Mouse (Mus musculus) fat pad, adult 2 months (tissue): ENCODE data around the gene BC025446.
"Not testable (repeated sequence)": the region's sequence is repeated elsewhere in the genome, so short reads cannot be mapped to it uniquely, and the experiment has no call there.

Experiments
- DNase-seq: peaks from one replicate; pipeline ENCODE4 v3.0.0-alpha.2; 2011; ENCODE audit warnings: low read depth, low spot score; ENCODE audit errors: extremely low read depth

Gene BC025446

DNA sequence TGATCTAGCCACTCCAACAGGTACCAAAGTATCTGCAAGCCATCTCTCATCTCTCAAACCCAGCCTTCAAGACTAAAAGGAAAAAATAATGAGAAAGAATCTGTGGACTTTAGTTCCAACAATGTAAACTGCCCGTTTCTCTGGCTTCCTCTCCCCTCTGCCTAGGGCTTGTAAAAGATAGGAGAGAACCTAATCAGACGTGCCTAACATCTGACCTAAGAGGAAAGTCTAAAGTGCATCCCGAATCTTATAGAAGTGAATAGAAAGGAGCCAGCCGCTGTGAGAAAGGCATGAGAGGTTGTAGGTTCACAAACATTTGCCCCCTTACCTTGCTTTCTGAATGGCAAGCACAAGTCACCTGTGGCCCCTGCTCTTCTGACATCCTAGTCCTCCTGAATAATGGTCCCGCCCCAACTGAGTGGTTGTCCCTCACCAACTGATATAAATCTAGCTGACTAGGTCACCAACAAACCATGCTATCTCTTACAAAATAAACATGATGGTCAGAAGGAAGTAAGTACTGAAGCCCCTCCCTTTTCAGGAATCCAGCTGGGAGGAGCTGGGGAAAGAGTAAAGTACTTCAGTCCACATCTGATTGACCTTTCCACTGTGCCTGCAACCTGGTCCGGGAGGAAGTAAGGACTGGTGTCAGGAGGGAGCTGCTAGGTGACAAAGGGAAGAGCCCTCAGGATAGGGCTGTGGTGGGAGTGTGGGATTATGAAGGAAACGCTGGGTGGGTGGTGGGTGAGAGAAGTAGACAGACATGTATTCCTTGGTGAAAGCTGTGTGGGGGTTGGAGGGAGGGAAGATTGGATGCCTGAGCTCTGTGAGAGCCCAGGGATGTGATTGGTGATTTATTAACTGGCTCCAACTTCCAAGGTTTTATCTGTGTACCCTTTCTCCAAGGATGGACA is at the start of gene BC025446:
BC025446 (plus strand) TSS at position 599 of the 914 bp plus-strand sequence.
- DNase-seq = no peak

DNA sequence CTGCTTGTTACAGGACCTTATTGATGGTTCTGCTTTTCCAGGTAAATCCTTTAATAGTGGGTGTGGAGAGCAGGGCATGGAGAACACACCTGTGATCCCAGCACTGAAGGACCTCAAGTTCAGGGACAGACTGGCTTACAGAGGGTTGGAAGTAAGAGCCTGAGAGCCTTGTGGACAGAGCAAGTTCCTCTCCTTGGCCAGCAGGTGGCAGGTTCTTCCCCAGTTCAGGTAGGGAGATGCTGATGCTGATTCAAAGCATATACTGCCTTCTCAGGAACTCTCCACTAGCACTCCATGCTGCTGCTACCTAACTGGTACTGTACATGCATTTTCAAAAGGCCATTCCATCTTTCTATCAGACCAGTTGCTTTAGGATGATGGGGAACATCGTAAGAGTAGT is 40.7 kb upstream of the BC025446 start:
- no peak for DNase-seq

DNA sequence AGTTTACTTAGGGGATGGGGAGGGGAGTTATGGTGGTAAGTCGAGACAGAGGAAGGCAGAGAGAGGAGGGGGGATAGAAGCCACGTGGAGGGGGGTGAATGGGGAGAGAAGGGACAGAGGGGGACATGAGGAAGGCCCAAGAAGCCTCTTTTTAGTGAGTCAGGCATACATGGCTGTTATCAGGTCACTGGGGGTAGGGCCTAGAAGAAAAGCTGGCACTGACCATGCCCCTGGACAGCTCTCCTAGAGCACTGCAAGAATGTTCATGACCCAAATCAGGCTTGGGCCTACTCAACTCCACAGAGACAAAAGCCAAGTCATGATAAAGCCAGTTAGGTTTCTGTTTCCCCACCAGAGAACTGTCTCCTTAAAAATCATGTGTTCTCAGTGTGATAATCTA is 29.9 kb upstream of the BC025446 start:
- no peak for DNase-seq

DNA sequence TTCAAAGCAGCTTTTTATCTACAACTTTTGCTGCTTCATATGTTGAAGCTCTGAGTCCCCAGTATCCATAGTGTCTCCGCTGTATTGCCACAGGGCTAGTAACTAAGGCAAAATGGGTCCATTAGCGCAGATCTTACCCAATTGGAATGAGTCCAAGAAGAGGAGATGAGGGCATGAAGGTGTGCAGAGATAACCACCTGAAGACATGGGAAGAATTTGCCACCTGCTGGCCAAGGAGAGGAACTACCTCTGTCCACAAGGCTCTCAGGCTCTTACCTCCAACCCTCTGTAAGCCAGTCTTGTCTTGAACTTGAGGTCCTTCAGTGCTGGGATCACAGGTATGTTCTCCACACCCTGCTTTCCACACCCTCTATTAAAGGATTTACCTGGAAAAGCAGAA is 27.1 kb upstream of the BC025446 start:
- DNase-seq = no peak

DNA sequence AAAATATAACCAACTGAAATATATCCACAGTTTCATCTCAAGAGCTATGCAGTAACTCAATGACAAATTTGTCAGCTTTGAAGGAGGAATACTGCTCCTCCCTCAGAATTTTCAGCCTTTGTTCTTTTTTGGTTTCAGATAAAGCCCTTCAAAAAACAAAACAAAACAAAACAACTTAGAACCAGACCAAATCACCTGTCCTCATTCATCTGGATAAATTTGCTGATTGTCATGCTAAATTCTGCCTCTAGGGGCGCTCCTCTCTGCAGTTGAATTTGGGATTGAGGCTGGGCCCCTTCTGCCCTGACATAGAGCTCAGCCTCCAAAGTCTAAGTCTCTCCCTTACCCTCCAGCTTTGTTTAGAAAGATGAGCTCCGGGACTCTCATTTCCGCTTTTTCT is 25.6 kb upstream of the BC025446 start:
- not testable (repeated sequence) for DNase-seq

DNA sequence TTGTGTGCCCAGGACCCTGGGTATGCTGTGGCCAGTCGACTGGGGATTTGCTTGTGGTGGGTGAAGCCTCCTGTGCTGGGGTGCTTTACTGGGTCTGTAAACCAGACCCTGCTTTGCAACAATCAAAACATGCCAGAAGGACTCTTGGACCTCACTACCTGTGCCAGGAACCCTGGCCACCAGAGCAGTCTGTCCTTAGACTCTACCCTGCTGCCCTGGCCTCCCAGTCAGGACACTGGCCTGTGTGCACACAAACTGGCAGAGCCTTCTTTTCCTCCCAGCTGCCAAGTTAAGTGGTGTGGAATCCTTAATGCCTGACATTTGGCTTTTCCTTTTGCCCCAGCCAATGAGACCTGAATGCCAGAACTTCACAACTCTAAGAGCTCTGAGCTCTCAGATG is 655 bp downstream of the BC025446 start:
- no peak for DNase-seq

DNA sequence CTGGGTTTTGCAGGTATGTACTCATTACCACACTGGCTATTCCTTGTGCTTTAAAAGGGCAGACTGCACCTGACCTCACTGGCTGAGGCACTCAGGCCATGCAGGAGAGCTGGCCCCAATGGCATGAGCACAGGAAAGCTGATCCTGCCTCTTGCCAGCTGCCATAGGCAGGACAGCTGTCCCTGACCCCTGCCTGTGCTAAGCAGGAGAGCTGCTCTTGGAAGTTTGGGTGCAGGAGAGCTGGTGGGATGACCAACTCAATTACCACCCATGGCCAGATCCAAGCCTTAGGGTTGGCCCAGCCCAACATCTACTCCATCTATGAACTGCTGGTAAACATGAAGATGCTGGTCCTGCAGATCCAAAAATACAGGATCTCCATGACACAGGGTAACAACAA is 5.8 kb downstream of the BC025446 start:
- no peak for DNase-seq

DNA sequence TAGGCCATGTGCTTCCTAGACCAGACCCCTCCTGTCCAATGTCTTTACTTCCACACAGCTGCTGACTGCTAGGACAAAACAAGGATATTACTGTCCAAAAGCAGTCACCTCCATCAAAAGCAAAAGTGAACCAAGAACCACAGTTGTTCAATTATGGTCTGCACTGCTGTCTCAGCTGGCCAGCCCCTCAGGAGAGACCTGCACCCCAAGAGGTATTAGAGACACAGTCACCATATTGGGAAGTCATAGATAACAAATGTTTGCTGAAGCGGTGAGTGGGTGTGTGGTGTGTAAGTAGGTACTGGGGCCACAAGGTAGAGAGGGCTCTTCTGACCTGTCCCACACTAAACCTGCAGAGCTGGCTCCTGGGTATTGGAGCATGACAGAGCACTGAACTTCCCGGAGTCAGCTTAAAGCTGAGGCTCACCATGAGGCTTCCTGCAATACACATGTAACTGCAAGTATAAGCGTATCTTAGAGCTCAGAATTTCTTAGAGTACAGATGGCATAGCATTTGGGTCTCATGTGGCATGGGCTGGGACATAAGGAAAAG is 21.6 kb downstream of the BC025446 start:
- DNase-seq = no peak

DNA sequence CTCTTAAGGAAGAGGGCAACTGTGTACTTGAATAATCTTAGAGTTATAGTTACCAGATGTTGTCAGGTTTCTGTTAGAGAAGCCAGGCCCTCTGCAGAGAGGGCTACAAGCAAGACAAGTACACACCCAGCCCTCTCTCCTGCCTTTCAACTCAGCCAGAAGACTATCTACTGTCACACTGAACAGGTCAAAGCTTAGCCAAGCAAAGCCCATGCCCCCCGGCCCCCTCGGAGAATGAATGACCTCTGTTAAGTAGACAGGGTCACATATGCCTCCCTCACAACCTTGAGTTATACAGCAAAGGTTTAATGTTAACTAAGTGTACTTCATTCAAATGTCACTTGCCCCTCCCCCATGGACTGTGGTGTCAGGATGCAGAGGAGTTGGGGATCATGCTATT is 24.4 kb downstream of the BC025446 start:
- DNase-seq = no peak

DNA sequence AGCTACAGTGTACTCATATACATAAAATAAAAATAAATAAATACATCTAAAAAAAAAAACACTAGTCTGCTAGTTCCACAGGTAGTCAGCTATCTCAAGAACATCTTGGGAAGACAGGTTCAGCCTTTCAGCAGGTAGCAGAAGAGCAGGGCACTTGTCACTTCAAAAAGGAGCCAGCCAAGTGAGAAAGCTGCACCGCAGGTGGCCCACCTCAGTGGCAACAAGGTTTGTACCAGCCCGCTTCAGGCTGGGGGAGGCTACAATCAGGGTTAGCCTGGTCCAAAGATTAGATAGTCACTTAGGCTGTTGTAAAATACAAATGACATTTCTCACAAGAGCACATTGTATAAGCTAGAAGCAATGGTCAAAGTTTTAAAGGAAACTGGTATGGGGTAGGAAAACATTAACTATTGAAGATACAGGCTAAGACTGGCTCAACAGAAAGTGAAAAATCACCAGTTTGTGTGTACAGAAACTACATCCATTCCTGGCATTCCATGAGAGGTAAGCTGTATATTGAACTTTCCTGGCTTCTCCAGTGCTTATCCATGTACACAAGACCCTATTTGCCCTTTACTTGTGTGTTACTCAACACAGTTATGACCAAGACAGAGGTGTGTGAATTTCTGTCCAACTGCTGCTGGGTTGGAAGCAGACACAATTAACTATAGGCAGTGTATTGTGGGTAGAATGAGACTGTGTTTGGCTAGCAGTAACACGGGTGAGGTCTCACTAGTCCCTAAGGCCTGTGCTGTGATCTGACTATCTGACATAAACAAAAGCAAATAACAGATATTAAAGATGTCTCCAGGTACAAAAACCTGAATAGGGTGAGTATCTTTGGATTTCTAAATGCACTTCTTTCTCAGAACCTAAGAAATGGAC is 26.8 kb downstream of the BC025446 start:
- no peak for DNase-seq

DNA sequence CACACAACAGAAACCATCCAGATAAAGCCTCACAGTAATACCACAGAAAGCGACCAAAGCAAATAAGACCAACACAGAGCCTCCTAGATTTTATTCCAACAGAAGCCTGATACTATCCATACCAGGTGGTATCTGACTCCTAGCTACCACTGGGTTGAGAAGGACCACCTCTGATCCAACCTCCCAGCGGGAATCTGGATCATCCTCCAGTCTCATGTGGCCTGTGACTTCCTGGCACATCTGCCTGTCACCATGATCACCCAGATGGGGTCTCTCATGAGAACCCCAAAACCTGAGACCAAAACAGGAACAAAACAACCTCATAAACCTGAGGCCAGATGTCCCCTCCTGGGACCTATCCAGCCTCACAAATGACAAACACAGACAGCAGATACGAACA is 38.5 kb downstream of the BC025446 start:
- DNase-seq = no peak

DNA sequence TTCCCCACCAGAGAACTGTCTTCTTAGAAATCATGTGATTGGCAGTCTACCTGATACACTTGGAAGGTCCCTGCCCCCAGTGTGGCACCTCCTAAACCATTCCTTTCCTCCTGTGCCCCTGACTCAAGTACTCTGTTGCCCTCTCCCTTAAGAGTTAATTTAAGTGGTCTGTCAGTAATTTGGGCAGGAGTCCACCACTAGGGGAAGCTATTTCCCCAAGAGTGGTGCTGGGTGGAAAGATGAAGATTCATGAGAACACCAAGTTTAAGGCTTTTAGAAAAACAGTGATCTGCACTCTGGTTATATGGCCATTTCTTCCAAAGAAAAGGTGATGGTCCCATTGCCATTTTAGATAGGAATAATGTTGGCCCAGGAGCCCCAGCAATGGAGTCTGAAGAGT is 49.7 kb downstream of the BC025446 start:
- DNase-seq = no peak

DNA sequence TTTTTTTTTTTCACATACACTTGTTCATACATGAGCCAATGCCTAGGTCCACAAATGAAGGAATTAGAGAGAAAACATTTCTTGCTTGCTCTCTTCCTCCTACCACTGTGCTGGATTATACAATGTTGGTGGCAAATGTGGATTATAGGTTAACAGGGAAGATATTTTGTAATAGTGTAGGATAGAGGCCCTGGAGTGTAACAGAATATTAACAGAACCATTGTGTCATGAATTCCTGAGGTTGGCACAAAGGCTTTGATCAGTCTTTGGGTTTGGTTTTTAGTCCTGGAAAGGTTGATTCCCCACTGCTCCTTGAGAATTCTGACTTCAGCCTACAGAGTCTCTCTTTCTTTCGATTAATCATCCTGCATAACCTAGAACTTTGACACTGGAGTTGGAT is 50.5 kb downstream of the BC025446 start:
- no peak for DNase-seq

DNA sequence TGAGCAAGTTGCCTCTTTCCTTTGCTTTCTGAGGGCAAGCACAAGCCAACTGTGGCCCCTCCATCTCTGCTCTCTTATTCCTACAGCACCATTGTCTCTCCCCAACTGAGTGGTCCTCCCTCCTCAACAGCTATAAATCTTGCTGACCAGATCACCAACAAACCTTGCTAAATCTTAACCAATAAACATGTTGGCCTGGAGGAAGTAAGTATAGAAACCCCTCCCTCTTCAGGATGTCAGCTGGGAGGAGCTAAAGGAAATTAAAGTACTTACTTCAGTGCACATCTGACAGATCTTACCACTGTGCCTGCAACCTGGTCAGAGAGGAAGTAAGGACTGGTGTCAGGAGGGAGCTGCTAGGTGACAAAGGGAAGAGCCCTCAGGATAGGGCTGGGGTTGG is 51.9 kb downstream of the BC025446 start, which contains the start of gene Ly6f:
Ly6f (plus strand) TSS at position 301 of the 400 bp plus-strand sequence.
- no peak for DNase-seq

DNA sequence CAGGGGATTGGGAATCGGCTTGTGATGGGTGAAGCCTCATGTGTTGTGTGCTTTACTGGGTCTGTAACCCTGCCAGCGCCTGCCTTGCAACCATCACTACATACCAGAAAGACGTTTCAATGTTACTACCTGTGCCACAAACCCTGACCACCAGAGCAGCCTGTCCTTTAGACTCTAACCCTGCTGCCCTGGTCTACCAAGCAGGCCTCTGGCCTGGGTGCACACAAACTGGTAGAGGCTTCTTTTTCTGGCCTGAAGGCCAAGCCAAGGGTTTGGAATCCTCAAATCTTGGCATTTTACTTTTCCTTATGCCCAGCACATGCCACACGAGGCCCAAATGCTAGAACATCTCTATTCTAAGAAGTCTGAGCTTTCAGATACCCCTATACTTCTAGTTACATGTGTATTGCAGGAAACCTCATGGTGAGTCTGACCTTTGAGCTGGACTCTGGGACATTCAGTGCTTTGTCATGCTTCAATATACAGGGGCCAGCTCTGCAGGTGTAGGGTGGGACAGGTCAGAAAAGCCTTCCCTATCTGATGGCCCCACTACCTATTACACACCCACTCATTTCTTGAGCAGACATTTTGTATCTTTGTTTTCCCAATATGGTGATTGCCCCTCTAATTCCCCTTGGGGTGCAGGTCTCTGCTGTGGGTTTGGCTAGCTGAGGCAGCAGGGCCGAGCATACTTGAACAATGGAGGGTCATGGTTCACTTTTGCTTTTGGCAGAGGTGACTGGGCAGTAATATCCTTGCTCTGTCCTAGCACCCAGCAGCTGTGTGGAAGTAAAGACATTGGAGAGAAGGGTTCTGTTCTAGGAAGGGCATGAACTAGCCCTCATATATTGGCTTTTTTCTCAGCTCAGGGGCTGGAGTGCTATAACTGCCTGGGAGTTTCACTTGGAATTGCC is 53.0 kb downstream of the BC025446 start:
- DNase-seq = no peak

DNA sequence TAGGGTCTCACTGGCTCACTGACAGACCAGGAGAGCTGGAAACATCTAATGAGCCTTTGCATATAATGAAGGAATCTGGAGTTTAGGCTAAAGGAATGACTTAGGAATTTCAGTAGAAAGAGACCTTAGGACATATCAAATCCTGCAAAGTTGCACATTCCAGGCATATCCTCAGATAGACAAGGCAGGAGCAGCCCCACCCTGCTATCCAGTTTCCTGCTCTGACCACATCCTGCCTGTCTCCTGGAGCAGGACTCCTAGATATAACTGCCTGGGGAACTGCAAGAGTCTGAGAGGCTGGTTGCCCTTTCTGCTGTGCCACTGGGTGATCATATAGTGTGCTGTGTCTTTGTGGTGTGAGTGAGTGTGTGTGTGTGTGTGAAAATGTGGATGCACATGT is 54.0 kb downstream of the BC025446 start:
- no peak for DNase-seq

DNA sequence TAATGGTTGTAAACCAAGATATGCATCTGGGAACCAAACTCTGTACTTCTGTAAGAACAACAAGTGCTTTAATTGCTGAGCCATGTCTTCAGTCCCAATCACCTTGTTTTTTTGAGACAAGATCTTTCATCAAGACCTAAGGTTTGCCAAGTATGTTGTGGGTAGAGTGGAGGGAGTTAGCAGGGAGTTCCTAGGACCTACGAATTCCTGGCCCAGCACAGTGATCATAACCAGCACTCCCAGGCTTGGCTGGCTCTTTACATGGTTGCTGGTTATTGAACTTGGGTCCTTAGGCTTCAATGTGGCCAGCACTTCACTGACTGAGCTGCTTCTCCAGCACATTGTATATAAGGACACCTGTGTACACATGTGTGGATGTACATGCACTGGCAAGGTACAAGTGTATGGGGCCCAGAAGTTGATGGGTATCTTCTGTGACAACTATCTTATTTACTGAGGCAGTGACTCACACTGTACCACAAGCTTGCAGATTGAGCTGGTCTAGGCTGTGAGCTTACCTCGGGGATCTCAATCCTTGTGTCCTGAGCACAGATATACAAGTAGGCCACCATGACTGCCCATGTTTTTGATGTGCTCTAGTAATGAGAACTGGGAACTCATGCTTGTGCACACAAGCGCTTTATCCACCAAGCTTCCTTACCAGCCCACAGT is 54.7 kb downstream of the BC025446 start:
- no peak for DNase-seq

DNA sequence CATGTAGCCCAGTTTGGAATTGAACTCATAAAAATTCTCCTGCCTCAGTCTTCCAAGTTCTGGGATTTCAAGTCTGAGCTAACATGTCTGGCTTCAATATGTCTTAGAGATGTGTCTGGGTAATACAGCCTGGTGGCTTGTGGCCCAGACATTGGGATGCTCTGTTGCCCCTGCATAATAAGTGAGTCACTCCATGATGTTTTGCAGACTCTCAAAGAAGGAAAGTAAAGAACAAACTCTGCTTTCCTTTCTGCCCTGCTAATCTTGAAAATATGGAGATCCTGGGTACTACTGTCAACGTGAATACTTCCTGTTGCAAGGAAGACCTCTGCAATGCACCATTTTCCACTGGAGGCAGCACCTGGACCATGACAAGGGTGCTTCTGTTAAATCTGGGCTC is 55.2 kb downstream of the BC025446 start:
- no peak for DNase-seq

DNA sequence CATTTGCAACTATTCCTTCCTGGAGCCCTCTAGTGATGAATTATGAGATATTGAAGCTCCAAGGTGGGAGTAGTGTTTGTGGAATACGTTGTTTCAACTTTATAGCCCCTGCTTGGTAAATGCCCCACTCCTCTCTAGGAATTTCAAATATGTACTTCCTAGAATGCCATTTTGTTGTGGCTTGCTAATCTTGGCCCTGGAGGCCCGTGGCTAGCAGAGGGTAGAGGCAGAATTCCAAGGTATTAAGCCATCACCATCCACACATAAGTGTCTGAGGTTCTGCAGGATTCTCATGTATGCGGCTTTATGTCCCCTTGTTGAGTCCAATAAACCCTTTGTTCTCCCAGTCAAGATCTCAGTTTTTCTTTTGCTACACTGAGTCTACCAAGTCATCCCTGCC is 55.7 kb downstream of the BC025446 start:
- DNase-seq = no peak
